Mouse (Mus musculus) forebrain, embryonic 16.5 days (tissue): ENCODE measurements around the gene Cep41. TPM values are rescaled to one million over a fixed set of nuclear protein-coding genes. Genes with fewer than 3 reads are reported as not detected.

Experiments
- ATAC-seq: fragments of 200-750 bp; cut with Nextera tagmentation; 2 replicates; pipeline ENCODE4 v1.8.0; 2017; ENCODE audit warnings: mild to moderate bottlenecking, moderate library complexity
- H3K27ac ChIP-seq: fragments of 300-500 bp; sonication (generic); 2 replicates; pipeline ENCODE4 v1.5.1; 2014; ENCODE audit warnings: low read length, control low read depth
- H3K27me3 ChIP-seq: fragments of 300-500 bp; sonication (generic); replicated peaks from 2 replicates; pipeline ENCODE4 v1.6.1; 2014; ENCODE audit warnings: low read length; ENCODE audit not compliant: control insufficient read depth, insufficient read depth
- H3K36me3 ChIP-seq: fragments of 300-500 bp; sonication (generic); 2 replicates; pipeline ENCODE4 v1.6.1; 2014; ENCODE audit not compliant: control insufficient read depth, insufficient read depth
- H3K4me1 ChIP-seq: fragments of 300-500 bp; sonication (generic); replicated peaks from 2 replicates; pipeline ENCODE4 v1.6.1; 2014; ENCODE audit warnings: low read length; ENCODE audit not compliant: control insufficient read depth, insufficient read depth
- H3K4me2 ChIP-seq: fragments of 300-500 bp; sonication (generic); 2 replicates; pipeline ENCODE4 v1.6.1; 2014; ENCODE audit warnings: mild to moderate bottlenecking, low read length, control low read depth
- H3K4me3 ChIP-seq: fragments of 300-500 bp; sonication (generic); replicated peaks from 2 replicates; pipeline ENCODE4 v1.5.1; 2014; ENCODE audit warnings: mild to moderate bottlenecking, low read length, control low read depth
- H3K9ac ChIP-seq: fragments of 300-500 bp; sonication (generic); replicated peaks from 2 replicates; pipeline ENCODE4 v1.6.1; 2014; ENCODE audit warnings: low read depth, low read length, control low read depth
- H3K9me3 ChIP-seq: fragments of 300-500 bp; sonication (generic); 2 replicates; pipeline ENCODE4 v1.6.1; 2016; ENCODE audit warnings: low read length; ENCODE audit not compliant: control insufficient read depth
- WGBS: fragments of 180-500 bp; shearing (Covaris S2); extraction: QIAGEN DNeasy Blood & Tissue Kit; methylation state at CpG from one replicate; pipeline ENCODE4 v1.1.7; 2014; 5-methylcytosine and 5-hydroxymethylcytosine counted together
- polyA plus RNA-seq: library from polyadenylated mRNA; unstranded; fragments of >200 nt; fragmentation: Nextera tagmentation; extraction: Ambion mirVana; gene quantifications from 2 replicates; pipeline ENCODE4 v1.2.1, GENCODE M21; 2015

The Cep41 gene
- polyA plus RNA-seq, 1 experiment from 2014 or later = 15.2 TPM

DNA sequence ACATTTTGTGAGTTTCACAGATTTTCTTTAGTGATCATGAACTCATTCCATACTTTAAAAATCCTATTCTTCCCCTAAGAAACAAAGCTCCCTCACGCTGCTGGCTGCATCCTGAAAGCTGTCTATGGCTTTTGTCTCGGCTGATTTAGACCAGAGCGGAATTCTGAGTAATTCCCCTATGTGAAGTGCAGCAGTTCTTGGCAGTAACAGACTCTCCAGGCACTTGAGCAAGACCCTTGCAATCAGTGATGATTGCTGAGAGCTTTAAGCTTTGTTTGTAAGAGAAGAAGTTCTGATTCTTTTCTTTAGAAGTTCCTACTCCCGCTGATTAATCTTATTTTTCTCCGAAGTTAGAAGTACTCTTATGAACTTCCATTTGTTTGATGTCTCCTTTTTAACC is 3.9 kb upstream of the Cep41 start:
- WGBS = 25% methylated on average over 5 of the region's 5 CpGs
- Histone ChIP-seq H3K9me3 (no peaks in the 10 kb centered on the region), H3K9ac (no peak overlapping the region), H3K27me3 (no peaks in the 10 kb centered on the region), H3K36me3 (no peaks in the 10 kb centered on the region), H3K27ac (no peak overlapping the region; the same call in 1 of the 2 replicates), H3K4me2 (no peak overlapping the region), H3K4me1 (peaks cover 14% of the 10 kb centered on the region), H3K4me3 (no peak overlapping the region)
- no peak for ATAC-seq

DNA sequence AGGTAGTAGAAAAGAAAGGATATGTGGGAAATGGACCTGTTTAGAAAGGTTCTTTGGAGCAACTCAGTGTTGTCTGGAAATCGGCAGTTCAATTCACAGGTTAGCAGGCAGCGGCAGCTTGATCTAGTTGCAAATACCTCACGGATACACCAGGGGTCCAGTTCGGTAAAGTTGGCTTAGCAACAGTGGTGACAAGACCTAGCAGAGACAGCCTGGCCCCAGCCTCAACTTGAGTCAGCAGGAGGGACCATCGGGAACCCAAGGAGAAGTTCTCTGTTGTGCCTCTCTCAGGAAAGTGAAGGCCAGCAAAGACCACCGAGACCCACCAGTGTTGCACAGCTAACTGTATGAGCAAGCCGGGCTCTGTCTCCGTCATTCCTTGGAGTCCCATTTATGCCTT is 1.6 kb upstream of the Cep41 start:
- no peak for ATAC-seq
- H3K9me3 ChIP-seq = no peaks in the 10 kb centered on the region
- no peak overlapping the region for H3K9ac ChIP-seq
- H3K4me3 ChIP-seq = no peak overlapping the region
- WGBS = 93% methylated on average over 8 of the region's 8 CpGs
- no peaks in the 10 kb centered on the region for H3K36me3 ChIP-seq
- peaks cover 14% of the 10 kb centered on the region for H3K4me1 ChIP-seq
- no peak overlapping the region for H3K27ac ChIP-seq
- H3K4me2 ChIP-seq = no peak overlapping the region
- no peaks in the 10 kb centered on the region for H3K27me3 ChIP-seq

DNA sequence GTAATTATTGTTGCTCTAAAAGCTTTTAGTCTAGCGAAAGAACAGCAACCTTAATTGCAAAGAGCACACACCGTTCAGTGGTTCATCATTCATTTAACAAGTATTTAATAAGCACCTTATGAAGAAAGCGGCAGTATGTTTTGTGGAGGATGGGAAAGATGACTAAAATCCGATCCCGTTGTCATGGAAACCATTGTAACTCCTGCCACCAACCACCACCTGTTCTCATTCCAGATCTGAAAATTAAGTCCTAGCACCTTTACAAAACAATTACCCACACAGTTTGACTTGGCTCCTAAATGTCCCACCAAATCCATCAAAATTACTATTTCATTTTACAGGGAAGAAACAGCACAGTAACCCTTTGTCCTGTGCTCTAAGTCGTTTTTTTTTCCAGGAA is 660 bp upstream of the Cep41 start:
- Histone ChIP-seq H3K27me3 (no peaks in the 10 kb centered on the region), H3K9ac (peak overlapping the region; percentile 48), H3K4me3 (peak overlapping the region; percentile 69), H3K36me3 (no peaks in the 10 kb centered on the region), H3K9me3 (no peaks in the 10 kb centered on the region), H3K4me1 (peaks cover 14% of the 10 kb centered on the region), H3K4me2 (peak overlapping the region; percentile 60), H3K27ac (peak overlapping the region; percentile 88)
- 9% methylated on average over 6 of the region's 6 CpGs for WGBS
- ATAC-seq = peak; percentile 33

DNA sequence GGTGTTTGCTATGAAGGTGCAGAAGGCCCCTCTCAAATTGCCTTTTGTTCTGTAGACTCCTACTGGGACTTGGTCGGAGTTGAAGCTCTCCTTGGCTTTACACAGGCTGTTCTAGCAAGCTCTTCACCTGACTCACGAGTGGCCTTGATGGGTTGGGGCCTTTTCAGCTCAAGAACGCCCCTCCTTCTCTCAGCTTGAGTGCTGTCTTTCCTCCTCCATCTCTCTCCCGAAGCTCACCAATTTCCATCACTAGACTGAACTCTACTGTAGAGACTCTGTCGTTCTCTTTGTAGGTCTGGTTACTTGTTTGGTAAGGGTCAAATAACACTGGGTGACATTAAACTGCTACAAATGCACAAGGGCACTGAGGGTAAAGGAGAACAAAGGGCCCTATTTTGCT is 723 bp downstream of the Cep41 start:
- Histone ChIP-seq H3K9me3 (no peaks in the 10 kb centered on the region), H3K9ac (peak overlapping the region; percentile 65), H3K4me1 (peaks cover 14% of the 10 kb centered on the region), H3K27ac (peak overlapping the region; percentile 90), H3K4me3 (peak overlapping the region; percentile 69), H3K4me2 (peak overlapping the region; percentile 55), H3K27me3 (no peaks in the 10 kb centered on the region), H3K36me3 (no peaks in the 10 kb centered on the region)
- 66% methylated on average over 5 of the region's 5 CpGs for WGBS
- ATAC-seq = no peak

DNA sequence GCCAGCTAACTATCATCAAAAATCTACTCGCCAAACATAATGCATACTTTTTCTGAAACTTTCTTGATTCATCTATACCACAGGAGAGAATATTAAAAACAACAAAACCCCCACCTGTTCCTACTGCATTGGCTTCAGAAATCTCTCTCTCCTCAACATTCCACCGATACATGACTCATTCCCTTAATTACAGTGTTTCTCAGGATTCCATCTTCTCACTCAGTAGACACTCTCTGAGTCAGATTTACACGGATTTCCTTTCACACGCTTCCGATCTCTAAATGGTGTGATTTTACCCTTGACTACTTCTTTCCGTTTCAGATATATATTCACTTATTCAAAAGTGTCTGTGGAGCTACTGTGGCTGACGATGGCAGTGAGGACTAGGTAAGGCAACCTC is 6.4 kb downstream of the Cep41 start:
- H3K27me3 ChIP-seq = no peaks in the 10 kb centered on the region
- H3K27ac ChIP-seq = no peak overlapping the region
- ATAC-seq = no peak
- H3K9ac ChIP-seq = no peak overlapping the region
- no peaks in the 10 kb centered on the region for H3K36me3 ChIP-seq
- H3K4me1 ChIP-seq = 0 out of 2 replicates have a peak, but pooled peaks cover 2% of the 10 kb centered on the region
- H3K9me3 ChIP-seq = no peaks in the 10 kb centered on the region
- no peak overlapping the region for H3K4me3 ChIP-seq
- no peak overlapping the region for H3K4me2 ChIP-seq
- WGBS = 96% methylated on average over 7 of the region's 7 CpGs

DNA sequence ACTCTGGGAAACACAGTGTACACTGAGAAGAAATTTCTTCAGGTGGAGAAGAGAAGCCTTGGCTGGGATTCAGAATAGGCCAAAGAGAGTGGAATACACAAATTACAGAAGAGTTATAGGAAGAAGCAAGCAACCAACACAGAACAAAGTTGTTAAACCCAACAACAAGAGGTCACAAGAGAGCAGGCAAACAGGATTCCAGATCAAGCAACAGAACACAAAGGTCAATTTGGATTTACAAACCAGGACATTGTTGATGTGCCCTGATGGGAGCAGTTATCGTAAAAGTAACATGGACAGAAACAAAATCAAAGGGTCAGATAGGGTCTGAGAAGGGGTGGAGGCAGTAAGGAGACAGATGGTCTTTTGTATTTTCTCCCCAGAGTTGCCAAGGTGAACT is 9.0 kb downstream of the Cep41 start:
- no peak overlapping the region for H3K9ac ChIP-seq
- no peak overlapping the region for H3K4me2 ChIP-seq
- H3K4me1 ChIP-seq = peaks cover 2% of the 10 kb centered on the region; the same call in 1 of the 2 replicates
- no peak for ATAC-seq
- H3K27ac ChIP-seq = no peak overlapping the region
- no peaks in the 10 kb centered on the region for H3K9me3 ChIP-seq
- WGBS = 96% methylated on average over 1 of the region's 1 CpGs
- H3K4me3 ChIP-seq = no peak overlapping the region
- no peaks in the 10 kb centered on the region for H3K27me3 ChIP-seq
- H3K36me3 ChIP-seq = no peaks in the 10 kb centered on the region

DNA sequence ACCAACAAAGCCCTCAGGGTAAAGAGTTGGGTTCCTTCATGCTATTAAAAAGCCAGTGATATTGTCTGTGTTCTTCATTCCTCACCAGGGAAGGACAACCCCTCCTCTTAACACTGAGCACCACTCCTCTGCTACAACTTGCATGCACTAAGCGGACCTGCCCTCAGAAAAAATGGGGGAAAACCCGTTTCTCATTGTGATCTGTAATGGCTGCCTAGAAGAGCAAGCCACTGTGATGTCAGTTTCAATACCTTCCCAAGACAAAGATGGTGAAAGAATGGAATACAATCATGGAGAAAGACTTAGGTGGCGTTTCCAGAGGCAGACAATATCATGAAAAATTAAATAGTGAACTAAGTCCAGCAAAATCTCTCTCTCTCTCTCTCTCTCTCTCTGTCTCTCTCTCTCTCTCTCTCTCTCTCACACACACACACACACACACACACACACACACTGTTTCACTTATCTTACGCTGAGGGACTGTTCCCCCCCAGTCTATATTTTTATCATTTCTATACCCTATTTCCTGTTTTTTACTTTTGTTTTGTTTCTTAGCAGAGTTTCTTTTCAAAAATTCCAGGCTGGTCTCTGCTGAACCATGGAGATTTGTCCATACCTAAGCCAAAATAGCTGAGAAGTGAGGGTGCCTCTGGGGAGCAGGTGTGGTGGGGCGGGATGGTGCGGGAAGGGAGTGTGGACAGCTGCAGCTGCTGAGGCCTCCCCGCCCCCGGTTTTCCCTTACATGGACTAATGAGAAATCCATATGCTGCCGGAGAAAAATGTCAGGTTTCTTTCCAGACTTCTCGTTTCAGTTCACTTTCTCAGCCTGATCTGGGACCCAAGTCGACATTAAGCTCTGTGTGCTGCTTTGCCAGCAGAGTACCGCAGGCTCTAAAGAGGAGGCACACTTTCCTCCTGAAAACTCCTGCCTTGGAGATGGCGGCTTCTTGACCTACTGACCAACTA is 11.3 kb downstream of the Cep41 start:
- Histone ChIP-seq H3K9me3 (no peaks in the 10 kb centered on the region), H3K4me1 (peaks cover 16% of the 10 kb centered on the region), H3K4me2 (no peak overlapping the region), H3K36me3 (no peaks in the 10 kb centered on the region), H3K4me3 (no peak overlapping the region), H3K27ac (no peak overlapping the region), H3K27me3 (no peaks in the 10 kb centered on the region), H3K9ac (no peak overlapping the region)
- ATAC-seq = no peak
- 67% methylated on average over 13 of the region's 13 CpGs for WGBS

DNA sequence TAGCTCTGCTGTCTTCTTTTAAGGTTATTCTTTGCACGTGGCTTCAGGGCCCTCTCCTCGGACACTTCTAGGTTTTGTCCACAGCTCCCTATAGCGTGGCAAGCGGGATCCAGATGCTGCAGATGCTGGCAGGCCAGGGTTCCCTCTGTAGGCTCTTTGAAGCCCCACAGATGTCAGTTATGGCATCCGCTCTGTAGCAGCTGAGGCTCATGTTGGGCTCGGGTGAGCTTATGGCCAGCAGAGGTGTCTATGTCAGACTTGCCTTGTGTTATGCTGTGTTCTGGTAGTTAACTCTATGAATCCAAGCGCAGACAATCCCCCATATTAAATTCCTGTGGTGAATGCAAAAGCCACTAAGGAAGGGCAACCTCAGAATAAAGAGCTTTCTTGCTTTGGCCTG is 13.1 kb downstream of the Cep41 start:
- H3K9me3 ChIP-seq = no peaks in the 10 kb centered on the region
- no peak overlapping the region for H3K9ac ChIP-seq
- no peaks in the 10 kb centered on the region for H3K27me3 ChIP-seq
- ATAC-seq = no peak
- H3K27ac ChIP-seq = no peak overlapping the region
- H3K36me3 ChIP-seq = no peaks in the 10 kb centered on the region
- WGBS = 87% methylated on average over 7 of the region's 7 CpGs
- no peak overlapping the region for H3K4me3 ChIP-seq
- peaks cover 22% of the 10 kb centered on the region for H3K4me1 ChIP-seq
- no peak overlapping the region for H3K4me2 ChIP-seq

DNA sequence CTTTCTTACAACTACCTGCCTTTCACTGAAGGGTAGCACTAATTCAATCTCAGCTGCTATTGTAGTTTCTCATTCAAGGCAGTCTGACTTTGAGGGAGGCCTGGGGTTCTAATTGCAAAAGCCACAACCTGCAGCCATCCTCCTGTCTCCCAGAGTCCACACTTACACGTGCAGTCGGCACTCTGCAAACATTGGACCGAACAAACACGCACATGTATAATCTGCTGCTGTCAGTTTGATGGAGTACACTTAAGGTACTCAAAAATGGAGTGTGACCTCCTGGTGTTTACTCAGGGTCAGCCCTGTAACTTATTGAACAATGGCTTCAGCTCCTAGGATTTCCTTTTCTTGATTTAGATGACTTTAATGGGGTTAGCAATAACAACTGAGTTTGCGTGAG is 14.0 kb downstream of the Cep41 start:
- no peak overlapping the region for H3K4me2 ChIP-seq
- H3K36me3 ChIP-seq = no peaks in the 10 kb centered on the region
- no peak overlapping the region for H3K9ac ChIP-seq
- H3K4me3 ChIP-seq = no peak overlapping the region
- peaks cover 31% of the 10 kb centered on the region for H3K4me1 ChIP-seq
- WGBS = 66% methylated on average over 5 of the region's 5 CpGs
- H3K9me3 ChIP-seq = no peaks in the 10 kb centered on the region
- ATAC-seq = no peak
- peak overlapping the region; percentile 37; the same call in 1 of the 2 replicates for H3K27ac ChIP-seq
- no peaks in the 10 kb centered on the region for H3K27me3 ChIP-seq
